Mouse (Mus musculus) ES-E14 (cell line): ENCODE measurements around the gene 4930432M17Rik.

ENCODE experiments used
- CHD2 ChIP-seq: IDR thresholded peaks from 2 replicates; pipeline ENCODE4 v1.6.1; 2014; ENCODE audit warnings: mild to moderate bottlenecking, low read depth, low read length, inconsistent platforms
- HCFC1 ChIP-seq: IDR thresholded peaks from 2 replicates; pipeline ENCODE4 v1.6.1; 2012; ENCODE audit warnings: low read length, inconsistent platforms, borderline replicate concordance; ENCODE audit not compliant: insufficient read depth
- MAFK ChIP-seq: IDR thresholded peaks from 2 replicates; pipeline ENCODE4 v1.6.1; 2014; ENCODE audit warnings: mild to moderate bottlenecking, low read depth, low read length, inconsistent platforms; ENCODE audit not compliant: insufficient read depth
- ZC3H11A ChIP-seq: IDR thresholded peaks from 2 replicates; pipeline ENCODE4 v1.6.1; 2012; ENCODE audit warnings: low read depth, mild to moderate bottlenecking, inconsistent platforms, low read length, borderline replicate concordance
- ZNF384 ChIP-seq: IDR thresholded peaks from 2 replicates; pipeline ENCODE4 v1.6.1; 2012; ENCODE audit warnings: low read depth, low read length, inconsistent platforms

DNA sequence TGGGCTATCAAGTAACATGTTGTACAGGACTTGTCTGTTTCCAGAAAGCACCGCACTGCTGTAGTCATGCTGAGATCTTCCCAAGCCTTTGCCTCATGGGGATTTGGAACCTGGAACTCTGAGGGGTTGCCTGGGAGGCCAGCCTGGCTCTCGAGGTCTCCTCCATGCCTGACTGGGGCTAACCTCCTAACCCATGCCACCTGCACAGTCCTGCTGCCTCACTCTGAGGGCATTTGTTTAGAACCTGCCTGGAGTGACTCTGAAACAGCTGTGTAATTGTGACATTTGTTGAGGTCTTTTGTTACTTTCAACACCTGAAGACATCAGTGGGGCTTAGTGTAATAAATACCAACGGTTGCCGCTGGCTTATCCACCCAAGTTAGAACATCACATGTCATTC lies 41.7 kb downstream of the 4930432M17Rik start:
- TF ChIP-seq ZC3H11A (no peak), CHD2 (no peak), HCFC1 (no peak), MAFK (no peak), ZNF384 (no peak)
